Mouse (Mus musculus) C2C12 (cell line): Measurements from ENCODE around the gene Skil. TPM values are rescaled to one million over a fixed set of nuclear protein-coding genes. Genes with fewer than 3 reads are reported as not detected.

ENCODE experiments used
- H3K27me3 ChIP-seq: one replicate; pipeline ENCODE4 v1.6.1; 2011; ENCODE audit not compliant: control insufficient read depth, insufficient read depth, insufficient read length
- H3K36me3 ChIP-seq: one replicate; pipeline ENCODE4 v1.6.1; 2011; ENCODE audit not compliant: control insufficient read depth, insufficient read depth
- H3K4me3 ChIP-seq: one replicate; pipeline ENCODE4 v1.5.1; 2011; ENCODE audit warnings: mild to moderate bottlenecking, control low read depth; ENCODE audit not compliant: poor library complexity, insufficient read depth, severe bottlenecking
- H3K79me2 ChIP-seq: one replicate; pipeline ENCODE4 v1.6.1; 2011; ENCODE audit not compliant: control insufficient read depth, insufficient read depth
- H3K79me3 ChIP-seq: one replicate; pipeline ENCODE4 v1.6.1; 2011; ENCODE audit warnings: low read depth, control low read depth
- H3ac ChIP-seq: one replicate; pipeline ENCODE3; 2011; ENCODE audit warnings: low read depth; ENCODE audit not compliant: control insufficient read depth, insufficient read length
- CEBPB ChIP-seq: IDR thresholded peaks from one replicate; pipeline ENCODE4 v1.6.1; 2011; ENCODE audit warnings: low read depth, mild to moderate bottlenecking, control low read depth, moderate library complexity
- CTCF ChIP-seq: IDR thresholded peaks from one replicate; pipeline ENCODE4 v1.5.1; 2011; ENCODE audit not compliant: control insufficient read depth, insufficient read depth, insufficient read length
- FOSL1 ChIP-seq: IDR thresholded peaks from one replicate; pipeline ENCODE4 v1.8.0; 2011; ENCODE audit warnings: mild to moderate bottlenecking, low read length; ENCODE audit not compliant: poor library complexity, insufficient read depth, severe bottlenecking
- MAX ChIP-seq: IDR thresholded peaks from one replicate; pipeline ENCODE4 v1.6.1; 2011; ENCODE audit warnings: mild to moderate bottlenecking, control low read depth
- MYOD1 ChIP-seq: IDR thresholded peaks from one replicate; pipeline ENCODE4 v1.6.1; 2011; ENCODE audit warnings: low read depth; ENCODE audit not compliant: control insufficient read depth, insufficient read length
- MYOG ChIP-seq: IDR thresholded peaks from one replicate; pipeline ENCODE4 v1.6.1; 2011; ENCODE audit not compliant: control insufficient read depth, insufficient read length; ENCODE audit errors: extremely low read depth
- USF1 ChIP-seq: IDR thresholded peaks from one replicate; pipeline ENCODE4 v1.6.1; 2011; ENCODE audit warnings: low read depth, mild to moderate bottlenecking, control low read depth, moderate library complexity
- polyA plus RNA-seq: library from polyadenylated mRNA; unstranded; fragments of >200 nt; fragmentation: generic; extraction: Trizol; gene quantifications from one replicate; pipeline ENCODE4 v1.2.1, GENCODE M21; 2012; ENCODE audit warnings: missing spikeins

The Skil gene
- polyA plus RNA-seq, 1 experiment, result 15.0 TPM

DNA sequence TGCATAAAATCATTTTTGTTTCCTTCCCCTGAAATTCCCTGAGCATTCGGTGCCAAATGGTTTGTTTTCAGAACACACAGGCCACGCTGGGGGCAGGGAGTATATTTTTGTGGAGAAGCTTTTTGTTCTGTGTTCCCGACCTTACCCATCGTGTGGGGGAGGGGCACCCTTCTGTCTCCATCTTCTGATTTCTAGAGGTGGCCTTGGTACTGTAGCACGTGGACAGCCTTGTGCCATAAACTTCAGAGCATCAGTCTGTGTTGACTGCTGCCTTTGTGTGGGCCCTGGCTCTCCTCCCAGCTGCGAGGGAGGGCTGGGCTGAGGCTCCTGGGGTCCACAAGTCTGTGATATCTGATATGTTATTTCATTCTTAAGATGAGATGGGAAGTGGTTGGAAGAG, 57.2 kb downstream of the Skil start:
- Histone ChIP-seq H3ac (no peak overlapping the region), H3K27me3 (peaks cover 12% of the 10 kb centered on the region), H3K79me2 (no peaks in the 10 kb centered on the region), H3K79me3 (no peaks in the 10 kb centered on the region), H3K36me3 (no peaks in the 10 kb centered on the region), H3K4me3 (no peak overlapping the region)
- TF ChIP-seq FOSL1 (no peak), MYOG (no peak), CTCF (no peak), MAX (no peak), CEBPB (no peak), MYOD1 (no peak)

DNA sequence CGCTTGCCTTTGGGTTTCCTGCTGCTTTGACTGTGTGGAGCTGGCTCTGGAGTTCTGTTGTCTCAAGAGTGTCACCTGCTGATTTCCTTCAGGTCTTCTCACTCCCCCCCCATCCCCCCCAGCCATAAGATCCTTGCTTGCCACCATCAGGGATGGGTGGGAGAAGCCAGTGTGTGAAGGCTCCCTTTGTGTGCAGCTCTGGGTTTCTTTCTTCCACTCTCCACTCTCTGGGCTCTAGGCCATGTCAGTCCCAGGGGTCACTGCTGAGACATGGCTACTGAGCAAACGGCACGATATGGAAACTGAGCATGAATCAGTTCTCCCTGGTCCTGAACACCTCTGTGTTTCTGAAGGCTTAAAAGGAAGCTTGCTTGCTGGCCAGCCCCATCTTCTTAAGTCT, 61.3 kb downstream of the Skil start:
- no peak overlapping the region for H3K4me3 ChIP-seq
- no peaks in the 10 kb centered on the region for H3K79me2 ChIP-seq
- H3K36me3 ChIP-seq, result no peaks in the 10 kb centered on the region
- no peak overlapping the region for H3ac ChIP-seq
- no peak for TF ChIP-seq CTCF
- no peak for TF ChIP-seq CEBPB
- no peak for TF ChIP-seq MYOG
- TF ChIP-seq MAX, result no peak
- TF ChIP-seq FOSL1, result no peak
- no peak for TF ChIP-seq MYOD1
- TF ChIP-seq USF1, result no peak
- no peaks in the 10 kb centered on the region for H3K79me3 ChIP-seq
- H3K27me3 ChIP-seq, result no peaks in the 10 kb centered on the region

- no peak overlapping the region for H3K4me3 ChIP-seq
Observed at GRCm38 (mm10) chr3:31157776-31158175, 62.9 kb downstream of the Skil start.

DNA sequence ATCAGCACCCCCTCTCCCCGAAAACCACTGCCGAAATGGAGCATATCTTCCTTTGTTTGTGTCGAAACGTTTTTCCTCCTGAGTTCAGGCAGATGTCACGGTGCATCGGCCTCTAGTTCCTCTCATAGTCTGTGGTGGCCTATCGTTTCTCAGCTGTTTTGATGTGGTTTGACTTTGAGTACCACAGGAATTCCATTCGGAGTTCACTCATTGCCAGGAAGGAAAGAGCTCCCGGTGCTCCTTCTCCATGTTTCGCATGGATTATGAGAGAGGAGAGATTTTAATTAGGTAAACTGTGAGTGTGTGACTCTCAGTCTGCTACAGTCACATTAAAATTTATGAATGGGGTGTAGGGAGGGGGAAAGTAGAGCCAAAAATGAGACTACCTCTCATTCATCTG, 65.2 kb downstream of the Skil start:
- no peak overlapping the region for H3K4me3 ChIP-seq
- no peaks in the 10 kb centered on the region for H3K79me2 ChIP-seq
- peaks cover 5% of the 10 kb centered on the region for H3K27me3 ChIP-seq
- no peak overlapping the region for H3ac ChIP-seq
- H3K79me3 ChIP-seq, result no peaks in the 10 kb centered on the region
- no peaks in the 10 kb centered on the region for H3K36me3 ChIP-seq
- TF ChIP-seq USF1 (no peak), FOSL1 (no peak), CTCF (no peak), MYOD1 (no peak), CEBPB (no peak), MYOG (no peak), MAX (no peak)

More at GRCm38 (mm10) chr3:31157776-31158175, 62.9 kb downstream of the Skil start:
- no peak for TF ChIP-seq MYOD1
- no peak for TF ChIP-seq CEBPB
- no peak for TF ChIP-seq MAX
- TF ChIP-seq CTCF, result no peak
- no peak for TF ChIP-seq FOSL1
- no peak for TF ChIP-seq USF1
- no peak for TF ChIP-seq MYOG
- no peaks in the 10 kb centered on the region for H3K79me3 ChIP-seq
- peaks cover 1% of the 10 kb centered on the region for H3K27me3 ChIP-seq
- no peak overlapping the region for H3ac ChIP-seq
- H3K36me3 ChIP-seq, result no peaks in the 10 kb centered on the region
- H3K79me2 ChIP-seq, result no peaks in the 10 kb centered on the region

- Histone ChIP-seq H3K79me2 (no peaks in the 10 kb centered on the region), H3K4me3 (no peak overlapping the region), H3K27me3 (peaks cover 12% of the 10 kb centered on the region), H3K79me3 (no peaks in the 10 kb centered on the region), H3K36me3 (no peaks in the 10 kb centered on the region), H3ac (no peak overlapping the region)
- TF ChIP-seq FOSL1 (no peak), MYOG (no peak), CEBPB (no peak), USF1 (no peak), MYOD1 (no peak), CTCF (no peak), MAX (no peak)
Observed at GRCm38 (mm10) chr3:31161336-31161735, 66.5 kb downstream of the Skil start.

- TF ChIP-seq MAX (no peak), FOSL1 (no peak), MYOD1 (no peak), USF1 (no peak), CTCF (no peak), CEBPB (no peak), MYOG (no peak)
- no peaks in the 10 kb centered on the region for H3K79me3 ChIP-seq
- no peak overlapping the region for H3ac ChIP-seq
- H3K36me3 ChIP-seq, result no peaks in the 10 kb centered on the region
- H3K27me3 ChIP-seq, result peaks cover 17% of the 10 kb centered on the region
- H3K4me3 ChIP-seq, result no peak overlapping the region
- H3K79me2 ChIP-seq, result no peaks in the 10 kb centered on the region
Observed at GRCm38 (mm10) chr3:31162860-31163259, 68.0 kb downstream of the Skil start.
